25 mouse cellular contexts compared by ENCODE assay signal in genomic region chr10:84199035-84199434, GRCm38 (mm10).
"Had no signal": no experiment of that assay in that cellular context is flagged by ENCODE, and none has a peak within 500 bp of the region (broad histone marks: within the 10 kb centered on the region; RNA-seq: fewer than 3 reads in every experiment).

No protein-coding gene starts in this region.

- H3K4me2 ChIP-seq: heart, embryonic 12.5 days; hindbrain, embryonic 12.5 days; hindbrain, embryonic 14.5 days; intestine, embryonic 15.5 days; limb, embryonic 12.5 days; liver, embryonic 11.5 days; liver, embryonic 13.5 days had no signal

- DNase-seq: gastrocnemius, postnatal 14 days; gastrocnemius, postnatal 36 days; heart, adult 18-20 months; heart, postnatal 10 days; heart, postnatal 4 days; kidney, adult 18-20 months; kidney, adult 8-10 months; kidney, postnatal 14 days; kidney, postnatal 36 days; layer of hippocampus, adult 9-11 months; layer of hippocampus, postnatal 36 days; left cerebral cortex, postnatal 4 days; liver; liver, embryonic 13.5 days had no signal

- H3K36me3 ChIP-seq: heart, embryonic 10.5 days; heart, embryonic 12.5 days; hindbrain, embryonic 10.5 days; hindbrain, embryonic 12.5 days; intestine, embryonic 15.5 days; limb, embryonic 12.5 days; liver, embryonic 13.5 days had no signal

- ATAC-seq: hindbrain, embryonic 16.5 days; inflammation-experienced regulatory T-cells, adult 6 months; intestine, embryonic 15.5 days; intestine, postnatal 0 days had no signal

- H3K9me3 ChIP-seq: heart, embryonic 10.5 days; heart, embryonic 12.5 days; hindbrain, embryonic 10.5 days; hindbrain, embryonic 12.5 days; intestine, embryonic 15.5 days; limb, embryonic 12.5 days; liver, embryonic 13.5 days had no signal

- H3K4me3 ChIP-seq: heart, embryonic 10.5 days; heart, embryonic 12.5 days; hindbrain, embryonic 10.5 days; hindbrain, embryonic 12.5 days; intestine, embryonic 15.5 days; limb, embryonic 12.5 days; liver, embryonic 13.5 days had no signal

- H3K27ac ChIP-seq: heart, embryonic 10.5 days; hindbrain, embryonic 10.5 days; hindbrain, embryonic 12.5 days; hindbrain, embryonic 14.5 days; intestine, embryonic 15.5 days; limb, embryonic 12.5 days; liver, embryonic 13.5 days had no signal

- H3K4me1 ChIP-seq: hindbrain, embryonic 12.5 days; intestine, embryonic 15.5 days; liver, embryonic 13.5 days had no signal

- H3K27me3 ChIP-seq: heart, embryonic 12.5 days; hindbrain, embryonic 12.5 days; intestine, embryonic 15.5 days; limb, embryonic 12.5 days; liver, embryonic 13.5 days had no signal

- H3K9ac ChIP-seq: heart, embryonic 12.5 days; hindbrain, embryonic 12.5 days; hindbrain, embryonic 14.5 days; intestine, embryonic 15.5 days; limb, embryonic 12.5 days; liver, embryonic 13.5 days had no signal
